Mouse (Mus musculus) thymus, postnatal 36 days (tissue): Measurements from ENCODE around the gene Lpp.

Experiments used
- DNase-seq, 2 experiments: peaks; one replicate each; pipeline ENCODE4 v3.0.0; 2022; ENCODE audit warnings: mixed read lengths in 2 of 2

The Lpp gene

GRCm38 (mm10) chr16:24438438-24438837 lies 45.1 kb downstream of the Lpp start:
- DNase-seq, result no peak

GRCm38 (mm10) chr16:24441338-24441737 lies 48.0 kb downstream of the Lpp start:
- no peak for DNase-seq

- DNase-seq, result no peak
Observed at GRCm38 (mm10) chr16:24442500-24443122, 49.3 kb downstream of the Lpp start.

GRCm38 (mm10) chr16:24443123-24443515 lies 49.8 kb downstream of the Lpp start:
- no peak for DNase-seq

- no peak for DNase-seq
Observed at GRCm38 (mm10) chr16:24443555-24443954, 50.2 kb downstream of the Lpp start.

- DNase-seq, result no peak
Observed at GRCm38 (mm10) chr16:24444818-24445217, 51.5 kb downstream of the Lpp start.

- no peak for DNase-seq
Observed at GRCm38 (mm10) chr16:24445473-24445872, 52.2 kb downstream of the Lpp start.

- DNase-seq, result no peak
Observed at GRCm38 (mm10) chr16:24446449-24446848, 53.1 kb downstream of the Lpp start.

GRCm38 (mm10) chr16:24447666-24448492 lies 54.6 kb downstream of the Lpp start:
- no peak for DNase-seq

- no peak for DNase-seq
Observed at GRCm38 (mm10) chr16:24448493-24448845, 55.2 kb downstream of the Lpp start.

- DNase-seq, result peak; percentile 31 to 39
Observed at GRCm38 (mm10) chr16:24449806-24450205, 56.5 kb downstream of the Lpp start.

- DNase-seq, result no peak
Observed at GRCm38 (mm10) chr16:24450256-24450655, 56.9 kb downstream of the Lpp start.

- no peak for DNase-seq
Observed at GRCm38 (mm10) chr16:24451123-24451522, 57.8 kb downstream of the Lpp start.

GRCm38 (mm10) chr16:24453536-24453935 lies 60.2 kb downstream of the Lpp start:
- DNase-seq, result no peak

GRCm38 (mm10) chr16:24454493-24454892 lies 61.2 kb downstream of the Lpp start:
- no peak for DNase-seq

- no peak for DNase-seq
Observed at GRCm38 (mm10) chr16:24455361-24455855, 62.1 kb downstream of the Lpp start.

GRCm38 (mm10) chr16:24463842-24464241 lies 70.5 kb downstream of the Lpp start:
- no peak for DNase-seq

- no peak for DNase-seq
Observed at GRCm38 (mm10) chr16:24464436-24464835, 71.1 kb downstream of the Lpp start.

- DNase-seq, result no peak
Observed at GRCm38 (mm10) chr16:24465633-24466032, 72.3 kb downstream of the Lpp start.

- DNase-seq, result no peak
Observed at GRCm38 (mm10) chr16:24467544-24468290, 74.4 kb downstream of the Lpp start.

GRCm38 (mm10) chr16:24469313-24469712 lies 76.0 kb downstream of the Lpp start:
- DNase-seq, result no peak

GRCm38 (mm10) chr16:24470601-24471000 lies 77.3 kb downstream of the Lpp start:
- no peak for DNase-seq

GRCm38 (mm10) chr16:24471029-24471428 lies 77.7 kb downstream of the Lpp start:
- DNase-seq, result no peak

GRCm38 (mm10) chr16:24471801-24472200 lies 78.5 kb downstream of the Lpp start:
- DNase-seq, result no peak
